Mouse (Mus musculus): Measurements from ENCODE around the gene Fntb.

Fntb gene

GRCm38 (mm10) chr12:76795350-76795749, 30.0 kb downstream of the Fntb start, which contains the start of gene Gpx2:
Gpx2 (minus strand) TSS chr12:76795554.
- DNase-seq (ENCODE audit: low spot score in 2 of 2) = no peak

- no peak for DNase-seq (ENCODE audit: low spot score in 2 of 2)
Measured at GRCm38 (mm10) chr12:76796938-76797539, 31.6 kb downstream of the Fntb start.

- no peak for DNase-seq (ENCODE audit: low spot score in 2 of 2)
Measured at GRCm38 (mm10) chr12:76798008-76798720, 32.8 kb downstream of the Fntb start.

GRCm38 (mm10) chr12:76803028-76803427, 37.6 kb downstream of the Fntb start:
- peak in 1 of 2 experiments; percentile 69 for DNase-seq (ENCODE audit: low spot score in 2 of 2)

GRCm38 (mm10) chr12:76803700-76804252, 38.4 kb downstream of the Fntb start:
- DNase-seq (ENCODE audit: low spot score in 2 of 2) = no peak

- no peak for DNase-seq (ENCODE audit: low spot score in 2 of 2)
Measured at GRCm38 (mm10) chr12:76805056-76805811, 39.8 kb downstream of the Fntb start.

- peak; percentile 71 to 78 for DNase-seq (ENCODE audit: low spot score in 2 of 2)
Measured at GRCm38 (mm10) chr12:76807796-76808195, 42.4 kb downstream of the Fntb start.

GRCm38 (mm10) chr12:76810491-76810890, 45.1 kb downstream of the Fntb start:
- no peak for DNase-seq (ENCODE audit: low spot score in 2 of 2)

GRCm38 (mm10) chr12:76811006-76811405, 45.6 kb downstream of the Fntb start:
- no peak for DNase-seq (ENCODE audit: low spot score in 2 of 2)

- DNase-seq (ENCODE audit: low spot score in 2 of 2) = no peak
Measured at GRCm38 (mm10) chr12:76813543-76813942, 48.2 kb downstream of the Fntb start.

- DNase-seq (ENCODE audit: low spot score in 2 of 2) = no peak
Measured at GRCm38 (mm10) chr12:76814120-76814519, 48.7 kb downstream of the Fntb start.

- no peak for DNase-seq (ENCODE audit: low spot score in 2 of 2)
Measured at GRCm38 (mm10) chr12:76816720-76817119, 51.3 kb downstream of the Fntb start.

- DNase-seq (ENCODE audit: low spot score in 2 of 2) = no peak
Measured at GRCm38 (mm10) chr12:76817176-76817575, 51.8 kb downstream of the Fntb start.

- no peak for DNase-seq (ENCODE audit: low spot score in 2 of 2)
Measured at GRCm38 (mm10) chr12:76818120-76818519, 52.7 kb downstream of the Fntb start.

GRCm38 (mm10) chr12:76818908-76819307, 53.5 kb downstream of the Fntb start:
- peak; percentile 80 to 88 for DNase-seq (ENCODE audit: low spot score in 2 of 2)

GRCm38 (mm10) chr12:76819816-76820215, 54.4 kb downstream of the Fntb start:
- DNase-seq (ENCODE audit: low spot score in 2 of 2) = no peak

- no peak for DNase-seq (ENCODE audit: low spot score in 2 of 2)
Measured at GRCm38 (mm10) chr12:76820615-76821014, 55.2 kb downstream of the Fntb start.

- DNase-seq (ENCODE audit: low spot score in 2 of 2) = no peak
Measured at GRCm38 (mm10) chr12:76822002-76822650, 56.7 kb downstream of the Fntb start.

GRCm38 (mm10) chr12:76822651-76823041, 57.3 kb downstream of the Fntb start, which contains the start of gene Rab15:
Rab15 (minus strand) TSS chr12:76822908.
- no peak for DNase-seq (ENCODE audit: low spot score in 2 of 2)

GRCm38 (mm10) chr12:76825283-76825682, 59.9 kb downstream of the Fntb start:
- DNase-seq (ENCODE audit: low spot score in 2 of 2) = no peak

- no peak for DNase-seq (ENCODE audit: low spot score in 2 of 2)
Measured at GRCm38 (mm10) chr12:76832704-76833103, 67.3 kb downstream of the Fntb start.
